Mouse (Mus musculus) c-Kit-negative CD71-positive TER-119-positive erythroid progenitor cells, embryonic 14.5 days (primary cell): Measurements from ENCODE around the gene Tfcp2.

Experiments
- DNase-seq: peaks from one replicate; pipeline ENCODE4 v3.0.0-alpha.2; 2013; ENCODE audit warnings: low read depth, low spot score

Tfcp2 gene

DNA sequence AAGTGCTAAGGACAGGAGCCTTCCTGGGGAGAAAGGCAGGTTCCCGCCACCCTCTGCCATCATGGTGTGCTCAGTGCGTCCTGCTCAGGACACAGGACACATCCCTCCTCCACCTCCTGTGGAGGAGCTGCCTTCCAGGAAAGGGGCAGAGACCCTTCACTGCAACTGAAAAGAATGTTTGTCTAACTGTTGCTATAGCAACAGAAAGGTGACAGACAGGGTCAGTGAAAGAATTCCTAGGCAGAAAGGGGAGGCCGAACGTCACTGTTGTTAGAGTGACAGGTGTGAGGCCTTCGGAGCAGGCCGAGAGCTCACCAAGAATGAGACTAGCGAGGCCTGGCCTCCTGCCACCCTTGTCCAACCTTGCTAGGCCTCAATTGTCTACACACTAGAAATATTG is 65.4 kb downstream of the Tfcp2 start:
- no peak for DNase-seq

DNA sequence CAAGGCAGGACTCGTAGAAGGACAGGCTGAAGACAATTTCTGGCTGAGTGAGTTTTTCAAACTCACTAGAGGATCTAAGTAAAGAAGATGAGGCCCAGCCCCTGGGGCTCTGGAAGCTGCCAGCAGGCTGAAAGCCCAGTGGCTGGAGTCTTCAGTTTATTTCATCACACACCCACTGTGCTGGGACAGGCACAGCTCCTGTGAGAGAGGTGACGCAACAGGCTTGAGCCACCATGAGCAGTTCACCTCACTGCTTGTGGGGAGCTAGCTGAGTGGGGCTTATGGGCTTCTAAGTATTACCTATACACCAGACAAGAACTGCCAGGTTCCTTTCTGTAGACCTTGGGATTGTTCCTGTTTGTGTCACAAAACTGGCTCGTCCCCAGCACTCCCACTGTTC is 66.2 kb downstream of the Tfcp2 start:
- no peak for DNase-seq

DNA sequence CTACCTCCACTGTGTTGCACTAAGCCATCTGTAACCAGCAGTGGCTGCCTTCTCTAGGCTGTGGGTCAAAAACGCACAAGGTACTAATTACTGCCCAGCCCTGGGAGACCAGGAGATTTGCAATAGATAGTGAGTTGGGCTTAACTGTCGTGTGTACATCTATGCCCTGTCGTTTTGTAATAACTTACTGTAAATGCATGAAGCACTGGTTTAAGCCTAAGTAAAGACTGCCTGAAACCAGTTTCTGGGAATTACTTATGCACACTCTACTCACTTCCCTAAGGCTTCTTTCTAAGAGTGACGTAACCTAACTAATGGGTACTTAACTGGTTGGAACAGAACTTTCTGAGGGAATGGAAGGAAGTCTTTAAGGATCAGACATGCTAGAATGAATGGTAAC is 72.9 kb downstream of the Tfcp2 start:
- no peak for DNase-seq

DNA sequence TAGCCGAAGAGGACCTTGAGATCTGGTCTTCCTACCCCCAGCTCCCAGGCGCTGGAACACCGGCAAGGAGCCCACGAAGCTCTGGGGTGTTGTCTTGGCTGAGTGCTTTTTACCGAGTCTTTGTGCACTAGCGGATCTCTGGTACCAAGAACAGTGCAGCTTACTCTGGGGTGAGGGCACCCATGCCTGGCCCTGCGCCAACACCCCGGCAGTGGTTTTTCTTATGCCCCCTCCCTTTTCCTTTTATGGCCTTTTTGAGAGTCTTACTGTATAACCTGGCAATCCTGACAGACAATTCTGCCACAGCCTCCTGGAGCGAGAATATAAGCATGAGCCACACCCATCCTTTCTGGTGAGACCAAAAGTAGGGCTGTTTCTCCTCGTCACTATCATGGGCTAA is 73.5 kb downstream of the Tfcp2 start:
- DNase-seq: no peak

DNA sequence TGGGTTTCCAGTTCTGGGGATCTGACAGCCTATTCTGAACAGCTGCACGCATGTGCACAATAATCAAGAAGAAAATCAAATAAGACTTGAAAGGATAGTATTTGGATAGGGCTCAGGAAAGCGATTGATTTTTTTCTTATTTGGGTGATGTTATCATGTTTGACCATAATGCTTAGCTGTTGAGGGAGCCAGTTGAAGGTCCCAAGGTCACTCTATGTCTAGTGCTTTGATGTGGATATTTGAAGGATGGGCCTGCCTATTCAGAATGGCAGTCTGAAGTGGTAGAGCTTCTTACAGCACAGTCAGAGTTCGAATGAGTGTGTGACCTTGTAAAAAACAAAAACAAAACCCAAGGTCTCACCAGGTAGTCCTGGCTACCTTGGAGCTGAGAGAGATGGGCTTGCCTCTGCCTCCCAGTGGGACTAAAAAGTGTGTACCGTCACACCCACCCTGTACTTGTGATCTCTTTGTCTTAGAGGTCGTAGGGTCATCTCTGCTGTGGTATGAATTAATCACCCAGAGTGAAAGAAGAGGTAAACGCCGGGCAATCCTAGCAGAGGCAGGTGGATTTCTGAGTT is 77.8 kb downstream of the Tfcp2 start:
- no peak for DNase-seq

DNA sequence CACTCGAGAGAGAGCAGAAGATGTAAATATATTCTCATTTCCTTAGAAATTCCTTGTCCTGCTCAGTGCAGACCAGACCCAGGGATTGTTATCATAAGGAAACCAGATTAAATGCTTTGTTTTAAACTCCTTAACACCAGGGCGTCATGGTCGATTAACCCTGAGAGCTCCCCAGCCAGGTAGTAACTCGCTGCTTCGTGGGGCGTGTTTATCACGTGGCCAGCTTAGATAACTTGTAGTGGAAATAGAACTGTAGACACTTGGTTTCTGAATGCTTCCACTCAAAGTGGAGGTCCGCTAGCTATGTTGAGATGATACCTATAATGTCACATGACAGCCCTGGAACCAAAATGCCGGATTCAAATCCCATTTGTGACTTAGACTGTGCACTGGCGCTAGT is 81.8 kb downstream of the Tfcp2 start:
- DNase-seq: no peak

DNA sequence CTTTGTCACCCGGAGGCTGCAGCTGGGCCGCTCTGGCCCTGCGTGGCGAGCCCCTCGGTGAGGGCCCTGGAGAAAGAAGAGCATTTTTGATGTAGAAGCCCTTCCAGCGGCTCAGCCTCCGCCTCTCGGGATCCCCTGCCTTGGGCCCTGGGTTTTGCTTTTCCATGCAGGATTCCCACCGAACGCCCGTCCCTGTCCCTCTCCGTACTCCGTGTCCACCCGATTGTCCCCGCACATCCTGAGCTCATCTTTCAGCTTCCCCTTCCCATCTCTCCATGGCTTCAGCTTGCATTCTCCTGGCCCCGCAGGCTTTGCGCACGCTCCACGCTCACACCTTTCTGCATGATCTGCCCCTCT is 82.6 kb downstream of the Tfcp2 start:
- no peak for DNase-seq

DNA sequence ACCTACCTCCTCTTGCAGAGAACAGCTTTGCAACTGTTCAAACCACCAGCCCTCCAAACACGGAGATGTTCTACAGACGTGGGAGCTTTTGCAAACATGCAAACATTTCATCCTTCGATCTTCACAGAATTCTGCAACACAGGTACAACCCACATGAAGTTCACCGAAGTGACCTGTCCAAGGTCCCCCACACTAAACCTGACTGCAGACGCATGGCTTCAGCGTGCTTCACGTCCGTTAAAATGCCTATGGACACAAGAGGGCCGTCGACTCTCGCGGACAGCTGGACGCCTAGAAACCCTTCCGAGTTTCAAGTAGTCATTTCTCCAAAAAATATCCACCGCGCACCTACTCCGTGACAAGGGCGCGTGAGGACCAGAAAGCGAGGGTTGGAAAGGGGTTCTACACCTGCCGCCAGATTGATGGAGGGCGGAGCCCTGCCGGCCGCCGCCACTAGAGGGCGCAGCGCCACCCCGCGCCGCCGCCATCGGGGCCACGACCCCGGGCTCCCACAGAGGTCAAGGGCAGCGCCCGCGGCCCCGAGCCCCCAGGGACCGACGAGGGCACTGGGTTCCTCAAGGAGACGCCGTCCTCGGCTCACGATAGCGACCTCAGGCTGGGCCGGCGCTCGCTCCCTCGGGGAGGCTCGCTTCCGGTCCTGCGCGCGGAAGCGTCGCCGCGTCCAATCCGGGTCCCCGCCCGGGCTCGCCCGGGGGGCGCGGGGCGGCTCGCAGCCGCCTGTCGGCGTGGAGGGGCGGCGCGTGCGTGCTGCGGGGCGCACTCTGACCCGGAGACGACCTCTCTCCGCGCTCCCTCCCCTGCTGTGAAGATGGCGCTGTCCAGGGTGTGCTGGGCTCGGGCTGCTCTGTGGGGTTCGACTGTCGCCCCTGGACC is 83.3 kb downstream of the Tfcp2 start, which contains the start of gene Letmd1:
Letmd1 (plus strand) TSS at position 729 of the 894 bp plus-strand sequence.
- peak; percentile 53 for DNase-seq

DNA sequence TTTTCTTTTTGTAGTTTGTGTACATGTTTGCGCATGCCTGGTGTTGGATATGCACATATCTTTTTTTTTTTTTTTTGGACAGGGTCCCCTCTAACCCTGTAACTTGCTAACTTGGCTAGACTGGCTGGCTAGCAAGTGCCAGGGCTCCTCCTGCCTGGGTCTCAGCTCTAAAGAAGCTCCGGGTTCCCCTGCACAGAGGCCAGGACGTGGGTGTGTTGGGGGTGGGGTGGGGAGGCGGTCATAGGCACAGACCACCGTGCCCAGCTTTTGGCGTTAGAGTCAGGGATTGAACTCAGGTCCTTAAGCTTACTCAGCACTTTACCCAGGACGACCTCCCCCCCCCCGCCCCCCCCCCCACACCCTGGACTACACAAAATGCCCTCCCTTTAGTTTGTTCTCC is 84.1 kb downstream of the Tfcp2 start:
- DNase-seq: no peak

DNA sequence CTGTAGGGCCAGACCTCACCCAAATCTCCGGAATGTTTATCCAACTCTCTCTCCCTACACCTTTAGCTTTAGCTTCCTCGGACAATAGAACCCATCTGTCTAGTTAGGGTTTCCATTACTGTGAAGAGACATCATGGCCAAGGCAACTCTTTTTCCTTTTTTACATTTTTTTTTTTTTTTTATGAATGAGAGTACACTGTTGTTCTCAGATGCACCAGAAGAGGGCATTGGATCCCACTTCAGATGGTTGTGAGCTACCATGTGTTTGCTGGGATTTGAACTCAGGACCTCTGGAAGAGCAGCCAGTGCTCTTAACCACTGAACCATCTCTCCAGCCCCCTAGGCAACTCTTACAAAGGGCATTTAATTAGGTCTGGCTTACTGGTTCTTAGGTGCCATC is 86.4 kb downstream of the Tfcp2 start:
- DNase-seq: no peak

DNA sequence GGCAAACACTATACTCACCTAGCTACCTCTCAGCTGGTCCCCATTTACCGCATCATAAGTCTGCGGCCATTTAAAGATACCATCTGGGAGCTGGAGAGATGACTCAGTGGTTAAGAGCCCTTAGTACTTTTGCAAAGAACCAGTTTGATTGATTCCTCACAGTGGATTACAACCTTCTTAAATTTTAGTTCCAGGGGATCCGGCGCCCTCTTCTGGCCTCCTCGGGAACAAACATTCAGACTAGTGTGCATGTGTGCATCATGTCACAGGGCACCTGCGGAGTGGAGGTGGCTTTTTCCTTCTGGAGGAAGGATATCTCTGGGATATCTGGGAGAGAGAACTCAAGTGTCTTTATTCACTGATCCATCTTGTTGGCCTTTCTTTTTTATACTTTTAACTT is 88.1 kb downstream of the Tfcp2 start:
- peak; percentile 46 for DNase-seq

DNA sequence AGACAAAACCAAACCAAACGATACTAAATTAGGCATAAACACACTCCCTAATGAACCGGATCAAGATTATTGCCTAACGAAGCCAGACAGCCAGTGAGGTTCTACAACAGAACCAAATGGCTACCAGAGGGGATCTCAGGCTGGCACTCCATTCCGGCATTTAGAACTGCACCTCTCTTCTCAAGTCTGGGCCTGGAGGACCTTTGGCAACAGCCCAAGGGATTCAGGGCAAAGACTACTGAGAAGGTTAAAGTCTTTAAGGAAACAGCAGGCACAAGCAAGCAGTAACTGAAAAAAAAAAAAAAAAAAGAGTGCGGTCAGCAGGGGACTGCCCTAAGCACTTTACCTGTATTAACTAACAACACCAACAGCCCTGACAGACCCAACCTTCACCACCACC is 89.7 kb downstream of the Tfcp2 start:
- no peak for DNase-seq

DNA sequence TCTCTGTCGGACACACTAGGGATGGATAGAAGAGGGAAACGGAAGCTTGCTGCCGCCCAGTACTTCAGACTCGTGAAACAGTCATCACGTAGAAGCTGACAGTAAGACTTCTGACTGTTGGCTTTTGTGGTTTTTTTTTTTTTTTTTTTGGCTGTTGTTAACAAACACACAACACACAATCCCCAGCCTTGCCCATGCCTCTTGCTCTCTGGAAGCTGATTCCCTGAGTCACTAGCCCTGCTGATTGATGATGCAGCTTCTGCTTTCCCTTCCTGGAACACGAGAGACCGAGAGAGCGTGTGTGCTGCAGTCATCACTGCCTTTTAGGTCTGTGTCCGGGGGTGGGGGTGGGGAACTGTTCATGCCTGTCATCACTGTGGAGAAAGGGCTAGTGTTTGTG is 90.2 kb downstream of the Tfcp2 start:
- DNase-seq: no peak

DNA sequence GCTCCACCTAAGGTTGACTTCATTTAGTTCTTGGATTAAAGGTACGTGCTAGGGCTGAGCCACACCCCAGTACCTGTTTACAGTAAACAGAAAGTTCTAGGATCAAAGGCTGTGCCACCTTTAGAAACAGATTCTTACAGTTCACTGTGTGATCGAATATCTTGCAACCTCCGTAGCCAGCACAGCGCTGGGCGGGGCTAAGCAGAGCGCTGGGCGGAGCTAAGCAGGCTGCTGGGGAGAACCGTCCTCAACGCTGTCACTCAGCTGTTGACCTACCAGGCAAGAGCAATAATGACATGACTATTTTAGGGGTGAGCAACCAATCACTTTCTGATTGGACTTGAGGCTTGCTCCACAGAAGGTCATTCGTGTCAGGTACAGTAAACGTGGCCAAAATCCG is 90.9 kb downstream of the Tfcp2 start:
- no peak for DNase-seq

DNA sequence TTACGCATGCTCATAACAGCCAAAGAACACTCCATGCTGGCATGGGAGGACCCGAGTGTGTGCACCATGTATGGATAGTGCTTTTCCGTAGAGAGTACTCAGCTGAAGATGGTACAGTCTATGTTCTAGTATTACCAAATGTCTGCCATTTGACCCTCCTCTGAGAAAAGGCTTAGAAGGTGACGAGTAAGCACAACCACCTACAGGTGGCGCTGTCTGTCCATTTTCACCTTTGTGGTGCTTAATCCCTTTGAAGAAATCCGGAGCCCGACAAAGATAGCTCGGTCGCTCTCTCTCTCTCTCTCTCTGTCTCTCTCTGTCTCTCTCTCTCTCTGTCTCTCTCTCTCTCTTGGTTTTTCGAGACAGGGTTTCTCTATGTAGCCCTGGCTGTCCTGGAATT is 93.8 kb downstream of the Tfcp2 start:
- peak; percentile 63 for DNase-seq

DNA sequence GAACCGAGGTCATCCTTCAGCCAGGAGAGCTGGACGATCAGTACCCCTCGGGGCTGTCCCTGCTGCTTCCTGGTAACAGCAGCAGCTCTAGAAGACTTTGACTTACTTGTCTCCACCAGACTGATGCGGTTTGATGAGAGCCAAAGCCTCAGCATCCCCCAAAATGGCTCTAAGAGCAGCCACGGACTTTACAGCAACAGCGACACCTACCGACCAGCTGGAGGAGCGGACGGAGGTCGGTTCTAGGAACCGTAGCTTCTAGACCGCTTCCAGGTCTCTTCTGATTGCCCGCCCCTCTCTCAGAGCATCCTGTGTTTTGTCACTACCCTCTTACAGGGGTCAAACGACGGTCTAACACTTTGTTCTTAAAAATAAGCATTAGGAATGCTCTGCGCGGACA is 94.5 kb downstream of the Tfcp2 start:
- DNase-seq: peak; percentile 69

DNA sequence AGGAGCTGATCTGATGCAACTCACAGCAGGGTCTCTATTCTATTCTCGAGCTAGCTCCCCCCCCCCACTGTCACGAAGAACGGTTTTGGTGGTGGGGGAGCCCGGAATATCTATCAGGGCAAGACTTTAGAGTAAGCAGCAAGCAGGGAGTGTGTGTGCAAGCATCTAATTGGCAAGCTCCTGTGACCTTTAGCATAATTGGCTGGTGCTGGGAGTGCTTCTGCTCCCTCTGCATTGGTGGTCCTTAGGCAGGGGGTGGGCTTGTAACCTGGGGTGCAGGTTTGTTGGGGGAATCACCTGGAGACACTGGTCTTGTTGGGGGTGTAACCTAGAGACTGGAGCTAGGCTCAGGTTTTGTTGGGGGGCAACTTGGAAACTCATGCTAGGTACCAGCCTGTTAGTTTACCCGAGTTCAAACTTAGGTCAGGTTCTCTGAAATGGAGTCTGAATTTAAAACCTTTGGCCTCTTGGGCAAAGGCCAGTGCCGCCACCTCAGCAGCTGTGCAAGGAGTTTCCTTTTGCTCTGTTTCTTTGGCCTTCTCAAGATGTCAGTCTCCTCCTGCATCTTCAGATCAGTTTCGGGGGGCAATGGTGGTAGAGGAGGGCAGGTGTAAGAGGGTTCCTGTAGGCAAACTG is 95.3 kb downstream of the Tfcp2 start:
- no peak for DNase-seq

DNA sequence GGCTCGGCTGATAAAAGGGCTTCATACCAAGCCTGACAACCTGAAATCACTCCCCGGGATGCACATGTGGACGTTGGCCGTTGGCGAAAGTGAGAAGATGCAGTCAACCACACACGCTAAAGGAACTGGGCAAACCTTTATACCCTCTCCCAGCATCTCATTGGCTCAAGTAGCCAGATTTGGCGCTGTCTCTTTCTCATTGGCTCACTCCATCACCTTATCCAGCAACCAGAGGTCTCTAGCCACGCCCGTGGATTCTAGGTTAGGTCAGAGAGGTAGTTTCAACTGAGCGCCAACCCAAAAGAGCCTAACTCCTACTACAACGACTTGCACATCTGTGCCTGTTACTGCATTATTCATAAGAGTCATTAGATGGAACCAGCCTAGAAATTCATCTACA is 99.3 kb downstream of the Tfcp2 start:
- DNase-seq: no peak

DNA sequence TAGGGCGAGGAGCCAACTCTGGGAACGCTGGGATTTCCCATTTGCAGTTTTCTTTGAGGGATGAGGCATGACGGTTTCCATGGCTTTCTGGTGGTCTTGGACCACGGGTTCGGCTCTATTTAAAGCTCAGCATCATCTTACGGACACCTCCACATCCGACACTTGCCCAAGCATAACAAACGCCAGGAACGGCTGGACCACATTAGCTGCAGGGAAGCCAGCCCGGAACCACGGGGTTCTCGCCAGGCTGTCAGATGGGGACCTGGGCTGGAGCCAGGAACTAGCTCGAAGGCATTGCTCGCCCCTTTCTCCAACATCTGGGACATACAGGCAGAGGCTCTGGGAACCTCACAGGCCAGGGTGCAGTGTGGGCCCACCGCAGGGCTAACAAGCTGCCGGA is 100.6 kb downstream of the Tfcp2 start:
- no peak for DNase-seq

DNA sequence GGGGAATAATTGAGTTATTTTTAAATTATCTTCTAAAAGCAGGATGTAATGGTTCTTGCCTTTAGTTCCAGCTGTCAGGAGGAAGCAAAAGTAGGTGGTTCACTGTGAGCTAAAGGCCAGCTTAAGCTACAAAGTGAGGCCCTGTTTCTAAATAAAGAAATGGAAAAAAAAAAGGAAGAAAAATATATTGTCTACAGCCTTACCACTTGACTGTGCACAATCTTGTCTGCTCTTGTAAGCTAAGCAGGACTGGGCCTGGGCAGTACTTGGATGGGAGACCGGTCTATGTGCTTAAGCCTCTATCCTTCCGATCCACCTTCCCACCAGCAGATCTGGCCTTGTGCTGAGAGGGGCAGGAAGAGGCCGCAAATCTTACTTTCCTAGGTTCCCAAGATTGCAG is 102.3 kb downstream of the Tfcp2 start:
- DNase-seq: no peak

DNA sequence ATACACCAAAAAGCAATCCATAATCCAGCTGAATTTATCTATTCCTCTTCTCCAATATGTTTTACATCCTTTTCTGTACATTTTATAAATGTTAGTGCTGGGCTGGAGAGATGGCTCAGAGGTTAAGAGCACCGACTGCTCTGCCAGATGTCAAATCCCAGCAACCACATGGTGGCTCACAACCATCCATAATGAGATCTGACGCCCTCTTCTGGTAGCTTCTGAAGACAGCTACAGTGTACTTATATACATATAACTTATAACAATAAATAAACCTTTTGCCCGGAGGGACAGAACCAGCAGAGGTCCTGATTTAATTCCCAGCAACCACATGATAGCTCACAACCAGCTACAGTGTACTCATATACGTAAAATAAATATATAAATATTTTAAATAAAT is 103.2 kb downstream of the Tfcp2 start:
- no peak for DNase-seq
